Mouse (Mus musculus) C2C12 (cell line): ENCODE results near the gene Stambp.
"Not testable (repeated sequence)": the region's sequence is repeated elsewhere in the genome, so short reads cannot be mapped to it uniquely, and the experiment has no call there.

Source experiments
- CEBPB ChIP-seq: IDR thresholded peaks from one replicate; pipeline ENCODE4 v1.6.1; 2011; ENCODE audit warnings: low read depth, mild to moderate bottlenecking, control low read depth, moderate library complexity
- CTCF ChIP-seq: IDR thresholded peaks from one replicate; pipeline ENCODE4 v1.5.1; 2011; ENCODE audit not compliant: control insufficient read depth, insufficient read depth, insufficient read length
- FOSL1 ChIP-seq: IDR thresholded peaks from one replicate; pipeline ENCODE4 v1.8.0; 2011; ENCODE audit warnings: mild to moderate bottlenecking, low read length; ENCODE audit not compliant: poor library complexity, insufficient read depth, severe bottlenecking
- MAX ChIP-seq: IDR thresholded peaks from one replicate; pipeline ENCODE4 v1.6.1; 2011; ENCODE audit warnings: mild to moderate bottlenecking, control low read depth
- MYOD1 ChIP-seq: IDR thresholded peaks from one replicate; pipeline ENCODE4 v1.6.1; 2011; ENCODE audit warnings: low read depth; ENCODE audit not compliant: control insufficient read depth, insufficient read length
- MYOG ChIP-seq: IDR thresholded peaks from one replicate; pipeline ENCODE4 v1.6.1; 2011; ENCODE audit not compliant: control insufficient read depth, insufficient read length; ENCODE audit errors: extremely low read depth
- USF1 ChIP-seq: IDR thresholded peaks from one replicate; pipeline ENCODE4 v1.6.1; 2011; ENCODE audit warnings: low read depth, mild to moderate bottlenecking, control low read depth, moderate library complexity

DNA sequence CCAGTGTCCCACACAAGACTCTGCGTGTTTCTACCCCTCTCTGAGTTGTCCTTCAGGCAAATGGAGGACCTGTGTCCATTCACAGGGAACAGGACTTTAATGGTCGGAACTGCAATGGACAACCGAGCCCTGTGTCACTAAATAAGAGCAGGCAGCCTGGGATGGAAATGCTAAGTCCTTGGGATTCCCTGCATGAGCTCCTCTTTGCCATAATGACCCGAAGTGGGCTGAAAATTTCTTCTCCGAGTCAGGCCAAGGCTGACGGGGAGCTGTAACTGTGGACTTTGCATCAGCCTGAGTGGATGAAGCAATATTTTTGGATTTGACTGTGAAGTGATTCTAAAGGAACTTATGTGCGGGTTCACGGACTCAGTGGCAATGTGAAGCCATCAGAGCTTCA, 14.7 kb upstream of the Stambp start:
- TF ChIP-seq CEBPB, MAX, CTCF, MYOD1, USF1, MYOG, FOSL1: not testable (repeated sequence)
